Mouse (Mus musculus): ENCODE results near the gene Actr1b. TPM values are rescaled to one million over a fixed set of nuclear protein-coding genes. Genes with fewer than 3 reads are reported as not detected.

The Actr1b gene
- polyA plus RNA-seq, 1 experiment from 2014 or later: 110 TPM

Small RNA genes lying within 50 kb of the gene (microRNA-seq; reads per million reads assigned to microRNA genes)
- gene Gm24133: not detected

Other genes with a start within 250 kb of the Actr1b start
- gene Cnnm4, start 242.8 kb downstream of the Actr1b start, polyA plus RNA-seq (2014; fragmentation: Nextera tagmentation; extraction: Ambion mirVana): 9.6 and 11.6 TPM in 2 replicates
- gene Cnnm3, start 202.6 kb downstream of the Actr1b start, polyA plus RNA-seq (2014; fragmentation: Nextera tagmentation; extraction: Ambion mirVana): 3.7 and 4.3 TPM in 2 replicates
- gene Ankrd23, start 177.5 kb downstream of the Actr1b start, polyA plus RNA-seq (2014; fragmentation: Nextera tagmentation; extraction: Ambion mirVana): 6.0 TPM in 2 replicates
- not detected in 2 replicates for gene Gm42417, start 175.0 kb downstream of the Actr1b start, polyA plus RNA-seq (2014; fragmentation: Nextera tagmentation; extraction: Ambion mirVana)
- gene Ankrd39, start 167.0 kb downstream of the Actr1b start, polyA plus RNA-seq (2014; fragmentation: Nextera tagmentation; extraction: Ambion mirVana): 12.3 and 14.0 TPM in 2 replicates
- gene Sema4c, start 156.1 kb downstream of the Actr1b start, polyA plus RNA-seq (2014; fragmentation: Nextera tagmentation; extraction: Ambion mirVana): 3.1 and 3.4 TPM in 2 replicates
- 0.16 TPM in 1 of 2 replicates, not detected in the other for gene Fam178b, start 31.2 kb downstream of the Actr1b start, polyA plus RNA-seq (2014; fragmentation: Nextera tagmentation; extraction: Ambion mirVana)
- 466 and 531 TPM in 2 replicates for gene Cox5b, start 23.0 kb downstream of the Actr1b start, polyA plus RNA-seq (2014; fragmentation: Nextera tagmentation; extraction: Ambion mirVana)
- gene 4933424G06Rik, start 4.3 kb downstream of the Actr1b start, polyA plus RNA-seq (2014; fragmentation: Nextera tagmentation; extraction: Ambion mirVana): 0.23 TPM in 1 of 2 replicates, not detected in the other
- 0.36 and 0.41 TPM in 2 replicates for gene Zap70, start 47.4 kb upstream of the Actr1b start, polyA plus RNA-seq (2014; fragmentation: Nextera tagmentation; extraction: Ambion mirVana)
- 14.7 and 15.2 TPM in 2 replicates for gene Tmem131, start 229.2 kb upstream of the Actr1b start, polyA plus RNA-seq (2014; fragmentation: Nextera tagmentation; extraction: Ambion mirVana)